Mouse (Mus musculus): ENCODE measurements at regions not wholly inside any gene's neighbourhood (a gene's known extent, or its start where the extent isn't known, plus 50 kb on each side); places are given as distances from the start of the nearest gene placed in this dataset.

GRCm38 (mm10) chr3:149180129-149180528 is 189.8 kb upstream of the Adgrl2 start:
- DNase-seq (ENCODE audit: low spot score in 2 of 2), result no peak

- no peak for DNase-seq (ENCODE audit: low spot score in 2 of 2)
Measured at GRCm38 (mm10) chr3:149179486-149180116, 189.2 kb upstream of the Adgrl2 start.

GRCm38 (mm10) chr3:149178891-149179290 is 188.5 kb upstream of the Adgrl2 start:
- DNase-seq (ENCODE audit: low spot score in 2 of 2), result no peak

GRCm38 (mm10) chr3:149174689-149175390 is 184.5 kb upstream of the Adgrl2 start:
- DNase-seq (ENCODE audit: low spot score in 2 of 2), result no peak

GRCm38 (mm10) chr3:149173537-149173936 is 183.2 kb upstream of the Adgrl2 start:
- DNase-seq (ENCODE audit: low spot score in 2 of 2), result no peak

GRCm38 (mm10) chr3:149171766-149172165 is 181.4 kb upstream of the Adgrl2 start:
- DNase-seq (ENCODE audit: low spot score in 2 of 2), result no peak

GRCm38 (mm10) chr3:149170191-149170590 is 179.8 kb upstream of the Adgrl2 start:
- no peak for DNase-seq (ENCODE audit: low spot score in 2 of 2)

- no peak for DNase-seq (ENCODE audit: low spot score in 2 of 2)
Measured at GRCm38 (mm10) chr3:149169442-149169841, 179.1 kb upstream of the Adgrl2 start.

- no peak for DNase-seq (ENCODE audit: low spot score in 2 of 2)
Measured at GRCm38 (mm10) chr3:149167997-149168396, 177.6 kb upstream of the Adgrl2 start.

GRCm38 (mm10) chr3:149164804-149165203 is 174.4 kb upstream of the Adgrl2 start:
- no peak for DNase-seq (ENCODE audit: low spot score in 2 of 2)

- DNase-seq (ENCODE audit: low spot score in 2 of 2), result no peak
Measured at GRCm38 (mm10) chr3:149163591-149163990, 173.2 kb upstream of the Adgrl2 start.

GRCm38 (mm10) chr3:149160833-149161232 is 170.5 kb upstream of the Adgrl2 start:
- no peak for DNase-seq (ENCODE audit: low spot score in 2 of 2)

GRCm38 (mm10) chr3:149157381-149157780 is 167.0 kb upstream of the Adgrl2 start:
- no peak for DNase-seq (ENCODE audit: low spot score in 2 of 2)

- no peak for DNase-seq (ENCODE audit: low spot score in 2 of 2)
Measured at GRCm38 (mm10) chr3:149152312-149152711, 162.0 kb upstream of the Adgrl2 start.

- no peak for DNase-seq (ENCODE audit: low spot score in 2 of 2)
Measured at GRCm38 (mm10) chr3:149150796-149151195, 160.4 kb upstream of the Adgrl2 start.

- no peak for DNase-seq (ENCODE audit: low spot score in 2 of 2)
Measured at GRCm38 (mm10) chr3:149148608-149149007, 158.3 kb upstream of the Adgrl2 start.

GRCm38 (mm10) chr3:149147916-149148315 is 157.6 kb upstream of the Adgrl2 start:
- no peak for DNase-seq (ENCODE audit: low spot score in 2 of 2)

- no peak for DNase-seq (ENCODE audit: low spot score in 2 of 2)
Measured at GRCm38 (mm10) chr3:149146673-149147072, 156.3 kb upstream of the Adgrl2 start.

- no peak for DNase-seq (ENCODE audit: low spot score in 2 of 2)
Measured at GRCm38 (mm10) chr3:149140461-149140860, 150.1 kb upstream of the Adgrl2 start.

- no peak for DNase-seq (ENCODE audit: low spot score in 2 of 2)
Measured at GRCm38 (mm10) chr3:149134028-149134938, 143.9 kb upstream of the Adgrl2 start.

GRCm38 (mm10) chr3:149118806-149119205 is 128.5 kb upstream of the Adgrl2 start:
- no peak for DNase-seq (ENCODE audit: low spot score in 2 of 2)

GRCm38 (mm10) chr3:149117684-149118056 is 127.3 kb upstream of the Adgrl2 start:
- DNase-seq (ENCODE audit: low spot score in 2 of 2), result no peak
